Mouse (Mus musculus) telencephalon, adult 2 months (tissue): ENCODE data around the gene Ulk4.
A peak's percentile ranks its signal among the peaks of the same experiment; 100 is the strongest.

Experiments
- DNase-seq: peaks from one replicate; pipeline ENCODE4 v3.0.0-alpha.2; 2011; ENCODE audit warnings: low read depth, low spot score

Gene Ulk4

GRCm38 (mm10) chr9:120983849-120984248 lies 293.1 kb downstream of the Ulk4 start:
- no peak for DNase-seq

GRCm38 (mm10) chr9:120981777-120982176 lies 295.2 kb downstream of the Ulk4 start:
- DNase-seq, result no peak

GRCm38 (mm10) chr9:120976856-120977255 lies 300.1 kb downstream of the Ulk4 start:
- DNase-seq, result no peak

GRCm38 (mm10) chr9:120976158-120976557 lies 300.8 kb downstream of the Ulk4 start:
- DNase-seq, result no peak

- DNase-seq, result no peak
Observed at GRCm38 (mm10) chr9:120974209-120974608, 302.8 kb downstream of the Ulk4 start.

GRCm38 (mm10) chr9:120973026-120973515 lies 303.9 kb downstream of the Ulk4 start:
- no peak for DNase-seq

GRCm38 (mm10) chr9:120965007-120965406 lies 312.0 kb downstream of the Ulk4 start:
- no peak for DNase-seq

- DNase-seq, result no peak
Observed at GRCm38 (mm10) chr9:120964224-120964623, 312.8 kb downstream of the Ulk4 start.

GRCm38 (mm10) chr9:120963720-120964119 lies 313.3 kb downstream of the Ulk4 start:
- no peak for DNase-seq

- DNase-seq, result no peak
Observed at GRCm38 (mm10) chr9:120963104-120963503, 313.9 kb downstream of the Ulk4 start.

GRCm38 (mm10) chr9:120961969-120962700 lies 314.9 kb downstream of the Ulk4 start:
- DNase-seq, result no peak

- DNase-seq, result no peak
Observed at GRCm38 (mm10) chr9:120961466-120961865, 315.5 kb downstream of the Ulk4 start.

GRCm38 (mm10) chr9:120960611-120961010 lies 316.4 kb downstream of the Ulk4 start:
- DNase-seq, result no peak

GRCm38 (mm10) chr9:120959225-120959624 lies 317.8 kb downstream of the Ulk4 start:
- DNase-seq, result no peak

- DNase-seq, result no peak
Observed at GRCm38 (mm10) chr9:120958560-120958959, 318.4 kb downstream of the Ulk4 start.

- DNase-seq, result no peak
Observed at GRCm38 (mm10) chr9:120958051-120958450, 318.9 kb downstream of the Ulk4 start.

GRCm38 (mm10) chr9:120951947-120952346 lies 325.1 kb downstream of the Ulk4 start:
- DNase-seq, result no peak

- DNase-seq, result no peak
Observed at GRCm38 (mm10) chr9:120950761-120951160, 326.2 kb downstream of the Ulk4 start.

GRCm38 (mm10) chr9:120948832-120949231 lies 328.2 kb downstream of the Ulk4 start:
- no peak for DNase-seq

- no peak for DNase-seq
Observed at GRCm38 (mm10) chr9:120946131-120946530, 330.9 kb downstream of the Ulk4 start.

- no peak for DNase-seq
Observed at GRCm38 (mm10) chr9:120944211-120944610, 332.8 kb downstream of the Ulk4 start.

- no peak for DNase-seq
Observed at GRCm38 (mm10) chr9:120943757-120944156, 333.2 kb downstream of the Ulk4 start.

- DNase-seq, result no peak
Observed at GRCm38 (mm10) chr9:120940858-120941257, 336.1 kb downstream of the Ulk4 start.

- peak; percentile 58 for DNase-seq
Observed at GRCm38 (mm10) chr9:120936351-120936750, 340.6 kb downstream of the Ulk4 start.
